Mouse (Mus musculus) adrenal gland, postnatal 25 days (tissue): ENCODE measurements around the gene Sebox. TPM values are rescaled to one million over a fixed set of nuclear protein-coding genes. Genes with fewer than 3 reads are reported as not detected.
A peak's percentile ranks its signal among the peaks of the same experiment; 100 is the strongest.

Source experiments
- DNase-seq: peaks from one replicate; pipeline ENCODE4 v3.0.0; 2021; ENCODE audit warnings: mixed read lengths
- long read RNA-seq: library from polyadenylated mRNA; stranded (forward); transcript quantifications from one replicate; pipeline ENCODE4 v2.0.0, GENCODE M21; 2021
- total RNA-seq: library from RNA; stranded (reverse); gene quantifications from 2 replicates; pipeline ENCODE4 v1.2.3, GENCODE M21; 2021

Gene Sebox
- not detected in 2 replicates for total RNA-seq
- long read RNA-seq: 0 reads

GRCm38 (mm10) chr11:78502909-78503650 lies at the start of gene Sebox:
Sebox (plus strand) TSS chr11:78503447.
- no peak for DNase-seq

DNA sequence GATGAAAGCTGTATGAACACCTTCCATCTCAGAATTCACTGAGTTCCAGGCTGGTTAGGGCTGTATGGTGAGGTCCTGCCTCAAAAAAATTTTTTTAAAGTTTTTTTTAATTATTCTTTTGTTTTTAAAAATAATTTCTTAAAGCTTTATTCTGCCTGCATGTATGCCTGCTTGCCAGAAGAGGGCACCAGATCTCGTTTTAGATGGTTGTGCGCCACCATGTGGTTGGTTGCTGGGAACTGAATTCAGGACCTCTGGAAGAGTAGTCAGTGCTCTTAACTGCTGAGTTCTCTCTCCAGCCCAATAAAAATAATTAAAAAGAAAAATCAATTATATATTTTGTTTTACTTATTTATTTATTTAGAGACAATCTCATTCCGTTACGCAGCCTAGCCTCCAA lies 49.6 kb upstream of the Sebox start:
- peak; percentile 69 for DNase-seq

DNA sequence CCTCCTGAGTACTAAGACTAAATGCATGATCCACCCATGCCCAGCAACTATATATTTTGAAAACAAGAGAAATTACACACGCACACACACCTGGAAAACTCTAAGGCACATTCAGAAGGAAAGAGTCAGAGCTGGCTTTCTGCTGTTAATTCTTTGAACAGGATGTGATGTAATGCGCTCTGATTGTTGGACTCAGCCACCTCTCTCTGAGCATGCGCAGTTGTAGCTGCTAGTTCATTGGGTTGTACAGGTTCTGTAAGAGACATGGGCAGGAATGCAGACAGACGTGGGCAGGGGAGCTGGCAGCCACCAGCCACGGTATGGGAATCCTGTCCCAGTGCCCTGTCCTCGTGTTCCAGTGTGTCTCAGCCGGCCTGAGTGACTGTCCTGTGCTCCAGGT lies 49.0 kb upstream of the Sebox start:
- DNase-seq: no peak

- peak; percentile 46 for DNase-seq
These were observed 47.9 kb upstream of the Sebox start for GRCm38 (mm10) chr11:78455308-78455707.

- no peak for DNase-seq
These were observed 44.5 kb upstream of the Sebox start for GRCm38 (mm10) chr11:78458740-78459139.

DNA sequence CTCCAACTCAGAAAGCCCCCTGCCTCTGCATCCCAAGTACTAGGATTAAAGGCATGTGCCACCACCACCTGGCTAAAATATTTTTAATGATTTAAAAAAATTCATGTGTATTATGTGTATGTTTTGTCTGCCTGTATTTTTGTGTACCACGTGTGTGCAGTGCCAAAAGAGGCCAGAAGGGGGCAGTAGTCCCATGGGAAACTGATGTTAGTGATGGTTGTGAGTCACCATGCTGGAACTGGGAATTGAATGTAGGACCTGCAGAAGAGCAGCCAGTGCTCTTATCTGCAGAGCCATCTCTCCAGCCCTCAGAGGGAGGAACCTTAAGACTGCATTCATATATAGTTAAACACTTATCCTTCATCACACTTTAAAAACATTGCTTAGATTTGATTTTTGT lies 41.4 kb upstream of the Sebox start:
- no peak for DNase-seq

DNA sequence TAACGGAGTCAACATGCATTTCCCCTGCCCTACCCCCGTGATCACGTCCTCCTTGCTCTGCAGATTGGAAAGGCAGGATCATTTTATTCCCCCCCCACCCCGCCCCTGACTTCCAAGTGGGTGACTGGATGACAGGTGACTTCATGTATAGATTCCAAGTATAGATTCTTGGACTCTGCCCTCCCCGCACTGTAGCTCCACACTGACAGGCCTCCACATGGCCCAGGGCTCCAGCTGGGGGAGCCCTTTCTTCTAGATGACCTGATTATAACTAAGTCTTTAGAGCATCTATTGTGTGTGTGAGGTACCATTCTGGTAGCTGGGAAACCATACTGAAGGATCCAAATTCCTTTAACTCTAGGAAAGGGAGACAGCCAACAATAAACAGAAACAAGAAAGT lies 40.6 kb upstream of the Sebox start:
- DNase-seq: no peak

DNA sequence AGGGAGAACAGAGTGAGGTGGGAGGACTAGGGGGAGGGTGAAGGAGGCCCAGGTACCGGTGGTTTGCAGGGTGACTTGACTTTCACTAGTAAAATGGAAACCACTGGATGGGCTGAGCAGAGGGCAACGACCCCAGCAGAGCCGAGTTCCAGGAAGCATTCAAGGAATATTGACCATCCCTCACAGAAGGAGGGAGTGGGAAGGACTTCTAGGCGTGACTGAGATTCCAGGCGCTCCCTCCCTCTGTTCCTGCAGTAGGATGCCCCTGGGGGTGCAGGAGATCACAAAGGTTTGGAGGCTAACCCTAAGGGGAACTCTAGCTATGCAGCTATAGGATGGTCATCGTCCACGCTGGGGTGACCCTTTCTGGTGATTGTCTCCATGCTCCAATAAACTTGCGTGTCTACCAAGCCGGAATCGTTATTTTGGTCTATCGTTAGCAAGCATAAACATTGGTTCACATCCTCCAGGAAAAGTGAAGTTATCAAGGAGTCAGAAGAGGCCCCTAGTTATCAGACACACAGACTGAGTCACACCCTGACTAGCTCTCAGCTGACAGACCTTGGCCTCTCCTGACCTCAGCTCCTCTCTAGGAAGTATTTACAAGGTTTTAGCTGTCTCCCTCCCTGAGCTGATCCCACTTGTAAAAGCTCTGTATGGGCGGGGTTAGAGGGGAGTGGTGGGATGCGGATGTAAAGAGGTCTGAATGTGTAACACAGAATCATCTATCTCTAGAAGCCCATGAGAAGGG lies 39.8 kb upstream of the Sebox start:
- peak; percentile 24 for DNase-seq

- no peak for DNase-seq
These were observed 38.1 kb upstream of the Sebox start for GRCm38 (mm10) chr11:78465116-78465515.

DNA sequence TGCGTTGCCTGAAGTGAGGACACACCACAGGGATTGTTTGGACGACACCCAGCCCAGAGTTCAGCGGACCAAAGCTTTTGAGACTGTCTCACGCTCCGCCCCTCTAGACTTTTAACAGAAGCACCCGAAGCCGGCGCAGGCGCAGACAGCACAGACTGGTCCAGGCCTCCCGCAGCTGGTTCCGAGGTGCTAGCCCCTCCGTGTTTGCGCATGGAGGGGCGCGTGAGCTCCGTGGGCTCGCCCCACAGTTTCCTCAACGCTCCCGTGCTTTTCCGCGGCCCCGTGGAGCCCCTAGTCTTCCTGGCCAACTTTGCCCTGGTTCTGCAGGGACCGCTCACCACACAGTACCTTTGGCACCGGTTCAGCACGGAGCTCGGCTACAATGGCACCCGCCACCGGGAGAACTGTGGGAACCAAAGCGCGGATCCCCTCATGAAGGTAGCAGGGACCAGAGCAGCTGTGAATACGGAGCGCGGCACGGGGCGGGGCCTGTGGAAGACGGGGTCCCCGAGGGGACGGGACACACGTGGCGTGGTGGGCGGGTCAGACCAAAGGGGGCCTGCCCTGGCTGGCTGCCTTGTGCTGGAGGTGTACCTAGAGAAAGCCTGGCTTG lies 37.6 kb upstream of the Sebox start, which contains the start of gene Slc46a1:
Slc46a1 (plus strand) TSS at position 130 of the 613 bp plus-strand sequence.
- peak; percentile 91 for DNase-seq

GRCm38 (mm10) chr11:78466242-78466912 lies 36.9 kb upstream of the Sebox start:
- DNase-seq: no peak

DNA sequence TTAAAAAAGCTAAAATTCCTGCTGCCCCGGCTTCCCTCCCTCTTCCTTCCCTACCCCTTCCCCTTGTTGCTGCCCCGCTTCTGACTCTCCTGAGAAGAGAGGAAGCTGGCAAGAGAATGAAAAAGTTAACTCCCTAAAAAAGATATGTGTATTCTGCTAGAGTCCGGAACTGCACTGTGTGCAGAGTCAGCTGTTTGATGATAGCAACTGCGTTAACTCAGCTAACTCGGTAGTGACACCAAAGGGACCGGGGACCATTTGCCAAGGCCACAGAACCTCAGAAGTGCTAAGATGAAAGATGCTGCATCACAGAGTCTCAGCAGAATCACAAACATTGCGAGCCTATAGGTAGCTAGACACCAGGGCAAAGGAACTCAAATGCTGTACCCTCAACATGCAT lies 35.7 kb upstream of the Sebox start:
- no peak for DNase-seq

GRCm38 (mm10) chr11:78467932-78468331 lies 35.3 kb upstream of the Sebox start:
- no peak for DNase-seq

DNA sequence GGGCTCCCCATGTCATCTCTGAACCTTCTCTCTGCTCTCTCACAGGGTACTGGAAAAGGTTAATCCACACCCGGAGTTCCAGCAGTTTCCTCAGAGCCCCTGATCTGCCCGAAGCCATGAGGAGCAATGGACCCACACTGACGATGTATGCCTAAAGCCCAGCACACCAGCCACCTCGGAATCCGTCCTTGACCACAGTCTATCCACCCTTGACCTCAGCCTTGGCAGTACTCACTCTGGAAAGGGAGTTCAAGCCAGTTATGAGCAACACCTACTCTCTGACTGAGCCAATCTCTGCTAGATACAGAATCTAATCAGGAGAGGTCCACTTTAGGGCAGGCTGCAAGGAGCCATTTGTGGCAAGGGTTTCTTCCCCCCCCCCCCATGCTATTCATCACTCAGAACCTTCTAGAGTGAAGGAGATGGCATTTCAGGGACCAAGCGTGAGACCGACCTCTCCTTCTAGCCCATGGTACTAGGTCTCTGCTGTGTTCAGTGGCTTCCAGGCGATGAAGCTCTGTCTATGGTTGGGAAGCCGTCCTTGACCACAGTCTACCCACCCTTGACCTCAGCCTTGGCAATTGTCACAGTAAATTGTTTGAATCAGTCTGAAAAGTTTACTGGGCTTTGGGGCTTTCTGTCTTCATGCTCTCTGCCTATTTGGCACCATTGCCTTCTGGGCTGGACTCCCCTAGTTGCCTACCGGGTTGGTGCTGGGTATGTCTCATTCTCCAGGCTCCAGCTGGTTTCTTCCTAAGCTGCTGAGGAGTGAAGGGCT lies 31.7 kb upstream of the Sebox start:
- peak; percentile 27 for DNase-seq

- DNase-seq: no peak
These were observed 28.0 kb upstream of the Sebox start for GRCm38 (mm10) chr11:78475289-78475688.

GRCm38 (mm10) chr11:78483639-78484038 lies 19.6 kb upstream of the Sebox start:
- no peak for DNase-seq

- DNase-seq: peak; percentile 67
These were observed 15.1 kb upstream of the Sebox start for GRCm38 (mm10) chr11:78488168-78488567.

- peak; percentile 61 for DNase-seq
These were observed 12.4 kb upstream of the Sebox start for GRCm38 (mm10) chr11:78490781-78491241.

DNA sequence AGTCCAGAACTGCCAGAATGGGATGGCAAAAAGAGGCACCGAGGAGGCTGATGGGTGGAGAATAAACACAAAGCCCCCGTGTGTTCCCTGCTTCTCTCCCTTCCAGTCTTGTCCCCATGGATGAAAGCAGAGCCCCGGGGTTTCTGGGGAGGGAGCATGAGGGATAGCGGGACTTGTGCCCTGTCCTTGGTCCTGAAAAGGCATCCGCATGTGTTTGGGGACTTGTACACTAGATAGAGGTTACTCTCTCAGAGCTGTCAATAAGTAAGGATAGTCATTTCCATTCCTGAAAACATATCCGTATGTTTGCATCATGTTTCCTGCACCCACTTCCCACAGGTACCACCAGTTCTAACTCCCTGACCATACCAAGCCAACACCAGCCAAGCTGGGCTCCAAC lies 7.3 kb upstream of the Sebox start:
- peak; percentile 50 for DNase-seq

GRCm38 (mm10) chr11:78497071-78497541 lies 6.1 kb upstream of the Sebox start:
- DNase-seq: peak; percentile 31
